In genomic region chr5:136428498-136429060, GRCm38 (mm10) we compare ENCODE assay signal across 7 mouse cellular contexts.
DNase-seq lines count a peak whose midpoint lies in the region; ATAC-seq and TF ChIP-seq lines count a peak whose summit lies in the region.

No protein-coding gene starts in this region.

- H3K4me1 ChIP-seq in heart, embryonic 11.5 days (ENCODE audit: control insufficient read depth, insufficient read depth, low read length) = peaks cover 34% of the 10 kb centered on the region
- peaks cover 4% of the 10 kb centered on the region; the same call in 1 of the 2 replicates for H3K4me1 ChIP-seq in small intestine, adult 2 months (ENCODE audit: control insufficient read depth, insufficient read depth, insufficient read length, low read length)

- 25% methylated on average over 6 of the region's 6 CpGs for WGBS in heart, embryonic 11.5 days (ENCODE audit: insufficient replicate concordance)
- 66% methylated on average over 6 of the region's 6 CpGs for WGBS in small intestine, adult 2 months

- no peak for TF ChIP-seq CTCF in small intestine, adult 2 months (IDR thresholded peaks at IDR 0.05; ENCODE audit: extremely low read depth, insufficient read length, insufficient replicate concordance, low read depth, low read length)

- H3K4me3 ChIP-seq in heart, embryonic 11.5 days (ENCODE audit: low read depth, low read length) = no peak overlapping the region; the same call in 1 of the 2 replicates
- no peak overlapping the region for H3K4me3 ChIP-seq in small intestine, adult 2 months (ENCODE audit: low read depth, low read length)

- DNase-seq in Muller cell, postnatal 12 days (ENCODE audit: inconsistent ontology term) = peak; percentile 30
- peak; percentile 70 for DNase-seq in adrenal gland, adult 2 months
- peak; percentile 72 for DNase-seq in kidney, postnatal 10 days
- DNase-seq in testis, postnatal 14 days (ENCODE audit: low spot score) = no peak
- no peak for DNase-seq in urinary bladder, postnatal 14 days (ENCODE audit: low spot score)

- TF ChIP-seq POLR2A in small intestine, adult 2 months (IDR thresholded peaks at IDR 0.05; ENCODE audit: low read depth, low read length) = no peak

- no peaks in the 10 kb centered on the region for H3K9me3 ChIP-seq in heart, embryonic 11.5 days (replicated peaks; ENCODE audit: control insufficient read depth, low read length)

- no peaks in the 10 kb centered on the region for H3K27me3 ChIP-seq in heart, embryonic 11.5 days (ENCODE audit: control insufficient read depth, insufficient read depth, low read length)
- no peaks in the 10 kb centered on the region for H3K27me3 ChIP-seq in small intestine, adult 2 months (ENCODE audit: control insufficient read depth, insufficient read depth, low read length)

- 0 out of 2 replicates have a peak overlapping the region, but pooled peaks have one; percentile 17 for H3K9ac ChIP-seq in heart, embryonic 11.5 days (ENCODE audit: low read depth, low read length)

- H3K27ac ChIP-seq in heart, embryonic 11.5 days (ENCODE audit: low read depth, low read length) = peak overlapping the region; percentile 90
- peak overlapping the region; percentile 27; the same call in 1 of the 2 replicates for H3K27ac ChIP-seq in small intestine, adult 2 months (ENCODE audit: insufficient read depth, low read depth, low read length)

- no peaks in the 10 kb centered on the region for H3K36me3 ChIP-seq in heart, embryonic 11.5 days (ENCODE audit: control insufficient read depth, insufficient read depth, low read length)
- H3K36me3 ChIP-seq in small intestine, adult 2 months (ENCODE audit: control insufficient read depth, insufficient read depth, low read length) = 0 out of 2 replicates have a peak, but pooled peaks cover 2% of the 10 kb centered on the region

- H3K4me2 ChIP-seq in heart, embryonic 11.5 days = peak overlapping the region; percentile 41

- peak; percentile 36 for ATAC-seq in heart, embryonic 11.5 days (replicated peaks; ENCODE audit: insufficient number of reproducible peaks, low FRiP score, low TSS enrichment)

Comparison
In these comparisons a context has a peak if more than half of its experiments do, and no peak if none do; other contexts are left out.
1. DNase-seq: peak in Muller cell, postnatal 12 days (single experiment), adrenal gland, adult 2 months (single experiment) and kidney, postnatal 10 days (single experiment); none in testis, postnatal 14 days (single experiment) and urinary bladder, postnatal 14 days (single experiment).